Mouse (Mus musculus): Measurements from ENCODE around the gene Apbb2. TPM values are rescaled to one million over a fixed set of nuclear protein-coding genes. Genes with fewer than 3 reads are reported as not detected.

Gene Apbb2
- polyA plus RNA-seq, 1 experiment, result 47.9 TPM

DNA sequence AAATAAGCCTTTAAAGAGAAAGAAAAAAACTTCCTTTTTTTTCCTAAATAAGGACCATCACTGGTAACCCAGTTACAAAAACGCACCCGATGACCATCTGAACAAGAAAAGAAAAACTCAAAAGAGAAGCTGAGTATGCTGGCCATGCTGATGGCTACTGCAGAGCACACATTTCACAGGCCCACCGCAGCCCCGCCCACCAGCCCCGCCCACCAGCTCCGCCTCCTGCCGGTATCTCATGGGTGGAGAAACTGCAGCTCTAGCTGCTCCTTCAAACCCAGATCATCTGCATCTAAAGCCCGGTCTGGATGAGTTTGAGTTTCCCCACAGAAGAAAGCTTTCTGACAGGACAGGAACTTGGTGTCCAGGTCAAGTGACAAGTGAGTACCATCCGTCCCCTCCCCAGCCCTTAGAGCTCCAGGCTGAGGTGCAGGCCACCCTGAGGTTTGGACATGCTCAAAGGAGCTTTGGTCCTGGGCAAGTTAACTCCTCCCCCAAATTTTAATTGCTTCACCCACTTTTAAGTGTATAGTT, 16.2 kb downstream of the Apbb2 start:
- TF ChIP-seq CTCF (IDR thresholded peaks at IDR 0.05; ENCODE audit: borderline replicate concordance, extremely low read depth, insufficient read depth, insufficient read length) (no peak), POLR2A (IDR thresholded peaks at IDR 0.05; ENCODE audit: borderline replicate concordance, extremely low read depth, insufficient read depth, insufficient read length, poor library complexity, severe bottlenecking) (no peak)
- DNase-seq (ENCODE audit: low read depth), result no peak

DNA sequence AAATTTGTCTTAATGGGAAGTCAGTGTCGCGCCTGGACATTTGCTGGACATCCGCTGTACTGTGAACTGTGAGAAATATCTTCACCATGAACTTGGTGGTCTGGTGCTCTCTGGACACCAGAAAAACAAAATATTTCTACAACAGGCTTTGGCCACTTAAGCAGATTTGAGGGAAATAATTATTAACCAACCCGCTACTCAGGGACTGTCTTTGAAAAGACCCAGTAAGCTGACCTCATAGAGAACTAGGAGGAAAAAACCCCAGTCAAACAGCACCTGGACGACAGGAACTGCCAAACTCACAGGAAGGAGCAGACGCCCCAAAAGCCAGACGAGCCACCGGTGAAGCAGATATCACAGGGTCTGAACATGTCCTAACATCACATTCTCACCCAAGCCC, 18.2 kb downstream of the Apbb2 start:
- DNase-seq (ENCODE audit: low read depth), result no peak

DNA sequence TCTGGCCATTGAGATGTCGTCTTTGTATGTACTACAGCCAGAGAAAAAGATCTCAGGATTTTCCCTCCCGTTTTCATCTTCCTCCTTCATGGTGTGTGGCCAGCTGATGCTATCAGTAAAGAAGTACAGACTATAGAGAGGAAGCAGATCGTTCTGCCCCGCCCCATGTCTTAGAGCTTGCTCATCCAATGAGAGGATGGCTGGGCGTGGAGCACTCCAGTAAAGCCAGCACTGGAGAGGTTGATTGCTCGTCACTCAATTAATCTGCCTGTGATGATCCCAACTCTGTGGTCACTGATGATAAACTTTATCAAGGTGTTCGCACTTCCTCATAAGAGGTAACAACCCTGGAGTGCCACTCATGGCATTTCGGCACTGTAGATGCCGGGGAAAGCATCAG, 18.7 kb downstream of the Apbb2 start:
- TF ChIP-seq POLR2A (IDR thresholded peaks at IDR 0.05; ENCODE audit: borderline replicate concordance, extremely low read depth, insufficient read depth, insufficient read length, poor library complexity, severe bottlenecking) (no peak), CTCF (IDR thresholded peaks at IDR 0.05; ENCODE audit: borderline replicate concordance, extremely low read depth, insufficient read depth, insufficient read length) (no peak)
- no peak for DNase-seq (ENCODE audit: low read depth)

More for the DNA sequence above, 18.2 kb downstream of the Apbb2 start:
- TF ChIP-seq CTCF (IDR thresholded peaks at IDR 0.05; ENCODE audit: borderline replicate concordance, extremely low read depth, insufficient read depth, insufficient read length) (no peak), POLR2A (IDR thresholded peaks at IDR 0.05; ENCODE audit: borderline replicate concordance, extremely low read depth, insufficient read depth, insufficient read length, poor library complexity, severe bottlenecking) (no peak)

DNA sequence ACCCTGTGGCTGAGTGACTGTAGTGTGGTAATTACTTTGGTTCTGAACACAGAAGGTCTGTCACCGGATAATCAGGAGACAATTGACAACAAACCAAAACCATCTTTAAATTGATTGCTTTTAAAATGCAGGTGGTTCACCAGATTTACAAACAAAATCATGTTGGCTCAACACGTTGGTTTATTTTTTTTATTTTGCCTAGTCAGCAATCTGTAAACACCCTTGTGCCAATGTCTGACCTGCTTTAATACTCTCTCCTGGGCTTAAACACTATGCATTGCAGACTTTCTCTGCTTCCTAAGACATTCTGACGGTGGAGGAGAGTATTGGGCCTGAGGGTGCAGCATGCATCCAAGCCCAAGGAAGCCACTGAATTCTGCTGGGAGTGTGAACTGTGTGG, 22.3 kb downstream of the Apbb2 start:
- TF ChIP-seq POLR2A (IDR thresholded peaks at IDR 0.05; ENCODE audit: borderline replicate concordance, extremely low read depth, insufficient read depth, insufficient read length, poor library complexity, severe bottlenecking) (no peak), CTCF (IDR thresholded peaks at IDR 0.05; ENCODE audit: borderline replicate concordance, extremely low read depth, insufficient read depth, insufficient read length) (no peak)
- DNase-seq (ENCODE audit: low read depth), result no peak

DNA sequence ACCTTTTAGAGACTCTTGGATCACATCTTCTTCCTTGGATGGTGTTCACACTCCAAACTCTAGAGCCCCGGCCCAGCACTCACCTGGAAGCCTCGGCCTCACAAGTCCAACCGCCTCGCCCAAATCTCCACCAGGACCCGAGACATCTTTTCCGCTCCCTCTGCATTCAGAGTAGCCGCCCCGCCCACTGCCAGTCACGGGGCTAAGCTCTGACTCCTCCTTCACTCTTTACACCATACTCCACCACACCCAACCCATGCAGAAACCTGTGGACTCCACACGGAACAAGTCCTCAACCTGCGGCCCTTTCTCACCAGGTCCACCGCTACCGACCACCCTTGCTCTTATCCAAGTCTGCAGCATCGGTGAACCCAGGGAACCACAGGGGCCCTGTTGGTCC, 23.7 kb downstream of the Apbb2 start:
- DNase-seq (ENCODE audit: low read depth), result no peak
- TF ChIP-seq POLR2A (IDR thresholded peaks at IDR 0.05; ENCODE audit: borderline replicate concordance, extremely low read depth, insufficient read depth, insufficient read length, poor library complexity, severe bottlenecking) (no peak), CTCF (IDR thresholded peaks at IDR 0.05; ENCODE audit: borderline replicate concordance, extremely low read depth, insufficient read depth, insufficient read length) (no peak)

DNA sequence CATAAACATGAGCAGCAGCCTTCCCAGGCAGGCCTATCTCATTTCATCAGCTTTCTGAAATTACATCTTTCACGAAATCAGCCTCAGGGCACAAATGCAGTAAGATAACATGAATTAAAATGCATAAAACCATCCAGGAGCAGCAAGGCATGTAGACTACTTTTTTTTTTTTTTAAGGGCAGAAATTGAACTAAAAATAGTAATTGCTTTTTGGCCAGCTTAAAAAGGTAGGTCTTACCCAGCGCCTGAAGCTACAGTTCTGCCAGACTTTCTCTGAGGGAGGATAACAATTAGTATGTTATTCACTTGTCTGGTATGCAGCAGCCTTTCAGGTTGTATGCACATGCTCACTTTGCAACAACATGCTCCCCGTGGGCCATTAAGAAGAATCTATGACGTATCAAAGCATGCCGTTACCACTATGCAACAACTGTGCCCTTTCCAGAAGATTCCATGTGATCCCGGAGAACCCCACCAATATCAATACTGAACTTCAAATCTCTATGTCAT, 32.3 kb downstream of the Apbb2 start:
- no peak for TF ChIP-seq CTCF (IDR thresholded peaks at IDR 0.05; ENCODE audit: borderline replicate concordance, extremely low read depth, insufficient read depth, insufficient read length)
- DNase-seq (ENCODE audit: low read depth), result no peak

DNA sequence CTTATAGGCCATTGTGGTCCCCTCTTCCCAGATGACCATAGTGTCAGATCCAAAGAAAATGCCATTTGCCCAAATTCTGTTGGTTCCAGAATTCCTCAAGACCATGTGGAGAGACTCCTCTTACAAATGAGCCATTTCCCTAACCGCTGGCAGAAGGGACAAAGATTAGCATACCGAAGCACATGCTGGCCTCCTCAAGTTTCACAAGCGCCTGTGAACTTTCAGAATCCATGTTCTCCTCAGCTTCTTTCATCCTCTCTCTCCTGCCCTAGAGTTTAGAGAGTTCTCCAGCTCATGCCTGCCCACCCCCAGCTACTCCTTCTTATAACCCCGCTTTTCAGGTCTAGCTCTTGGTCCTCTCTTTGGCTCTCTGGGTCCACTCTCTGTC, 35.6 kb downstream of the Apbb2 start:
- no peak for DNase-seq (ENCODE audit: low read depth)
- TF ChIP-seq CTCF (IDR thresholded peaks at IDR 0.05; ENCODE audit: borderline replicate concordance, extremely low read depth, insufficient read depth, insufficient read length) (no peak), POLR2A (IDR thresholded peaks at IDR 0.05; ENCODE audit: borderline replicate concordance, extremely low read depth, insufficient read depth, insufficient read length, poor library complexity, severe bottlenecking) (no peak)

DNA sequence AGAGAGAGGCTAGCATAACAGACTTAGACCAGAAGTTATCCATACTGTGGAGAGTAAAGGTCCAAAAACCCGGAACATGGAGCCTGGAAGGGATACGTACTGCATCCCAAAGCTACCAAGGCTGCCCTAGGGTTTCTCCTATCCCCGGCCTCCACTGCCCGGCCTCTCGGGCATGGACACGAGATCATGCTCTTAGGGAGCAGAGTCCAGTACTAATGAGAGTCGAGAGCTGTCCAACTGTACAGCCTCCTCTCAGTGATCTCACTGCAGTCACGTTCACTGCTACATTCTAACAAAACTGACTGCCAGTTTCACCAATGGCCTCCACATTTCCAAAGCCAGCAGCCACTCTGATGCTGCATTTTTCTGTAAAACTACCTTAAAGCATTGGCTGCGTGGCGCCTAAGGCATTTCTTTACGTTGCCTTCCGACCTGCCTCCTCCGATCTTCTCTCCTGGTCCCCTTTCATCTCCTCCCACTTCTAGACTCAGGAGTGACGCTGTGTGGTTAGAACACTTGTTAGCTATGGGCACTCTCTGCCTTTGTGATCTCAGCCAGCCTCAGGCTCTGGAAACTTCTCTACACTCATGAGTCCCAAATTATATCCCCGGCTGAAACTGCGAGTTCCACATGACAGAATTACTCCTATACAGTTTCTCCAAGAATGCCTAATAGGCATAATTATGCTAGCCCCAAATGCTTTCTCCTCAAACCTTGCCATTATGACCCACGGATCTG, 36.1 kb downstream of the Apbb2 start:
- TF ChIP-seq POLR2A (IDR thresholded peaks at IDR 0.05; ENCODE audit: borderline replicate concordance, extremely low read depth, insufficient read depth, insufficient read length, poor library complexity, severe bottlenecking), result no peak
- no peak for TF ChIP-seq CTCF (IDR thresholded peaks at IDR 0.05; ENCODE audit: borderline replicate concordance, extremely low read depth, insufficient read depth, insufficient read length)
- no peak for DNase-seq (ENCODE audit: low read depth)

DNA sequence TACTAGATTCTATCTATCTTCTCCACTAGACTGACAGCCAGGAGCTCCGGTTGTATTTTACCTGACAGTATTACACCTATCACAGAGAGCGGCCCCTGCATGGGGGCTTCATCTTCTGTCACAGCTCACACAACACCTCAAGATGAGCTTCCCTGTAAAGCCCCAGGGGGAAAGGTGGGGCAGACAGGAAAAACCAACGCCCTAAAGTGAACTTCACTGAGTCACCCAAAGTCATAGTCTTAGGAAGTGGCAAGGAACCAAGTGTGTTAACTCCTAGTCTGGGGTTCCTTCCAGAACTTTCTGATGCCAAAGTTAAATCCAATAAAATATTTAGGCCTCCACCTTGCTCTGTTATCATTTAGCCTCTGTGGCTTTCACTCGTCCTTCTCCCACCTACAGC, 39.5 kb downstream of the Apbb2 start:
- TF ChIP-seq CTCF (IDR thresholded peaks at IDR 0.05; ENCODE audit: borderline replicate concordance, extremely low read depth, insufficient read depth, insufficient read length) (no peak), POLR2A (IDR thresholded peaks at IDR 0.05; ENCODE audit: borderline replicate concordance, extremely low read depth, insufficient read depth, insufficient read length, poor library complexity, severe bottlenecking) (no peak)
- no peak for DNase-seq (ENCODE audit: low read depth)

DNA sequence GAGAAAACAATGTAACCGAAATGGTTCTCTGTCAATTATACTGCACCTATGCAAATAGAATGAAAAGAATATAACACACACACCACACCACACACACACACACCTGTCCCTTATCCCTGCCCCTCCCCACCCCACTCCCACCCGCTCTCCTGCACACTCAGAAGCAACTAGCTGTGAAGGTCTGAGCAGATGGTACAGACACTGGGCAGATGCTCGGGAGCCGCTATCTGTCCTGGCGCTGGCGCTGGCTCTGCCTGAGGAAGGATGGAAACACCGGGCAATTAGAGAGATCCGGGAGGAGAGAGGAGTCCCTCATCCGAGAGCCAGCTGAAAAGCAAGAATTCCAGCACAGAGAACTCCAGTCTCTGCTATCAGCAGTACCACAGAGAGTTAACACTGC, 42.3 kb downstream of the Apbb2 start:
- TF ChIP-seq CTCF (IDR thresholded peaks at IDR 0.05; ENCODE audit: borderline replicate concordance, extremely low read depth, insufficient read depth, insufficient read length) (no peak), POLR2A (IDR thresholded peaks at IDR 0.05; ENCODE audit: borderline replicate concordance, extremely low read depth, insufficient read depth, insufficient read length, poor library complexity, severe bottlenecking) (no peak)
- DNase-seq (ENCODE audit: low read depth), result peak; percentile 67

DNA sequence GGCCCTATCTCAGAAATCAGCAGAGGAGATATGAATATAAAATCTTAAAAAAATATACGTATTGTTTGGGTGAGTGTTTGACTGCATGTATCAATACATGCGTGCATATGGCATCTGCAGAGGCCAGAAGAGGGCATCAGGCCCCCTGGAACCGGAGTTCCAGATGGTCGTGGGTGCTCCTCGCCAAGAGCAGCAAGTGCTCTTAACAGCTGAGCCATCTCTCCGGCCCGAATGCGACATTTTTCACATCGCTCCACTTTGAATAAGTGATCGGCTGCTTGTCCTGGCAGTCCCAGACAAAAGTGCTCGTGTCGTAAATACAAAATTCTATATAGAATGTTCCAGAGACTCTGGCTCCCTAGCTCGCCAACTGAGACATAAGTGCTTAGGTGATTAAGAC, 43.4 kb downstream of the Apbb2 start:
- DNase-seq (ENCODE audit: low read depth), result peak; percentile 33
- TF ChIP-seq POLR2A (IDR thresholded peaks at IDR 0.05; ENCODE audit: borderline replicate concordance, extremely low read depth, insufficient read depth, insufficient read length, poor library complexity, severe bottlenecking), result no peak

DNA sequence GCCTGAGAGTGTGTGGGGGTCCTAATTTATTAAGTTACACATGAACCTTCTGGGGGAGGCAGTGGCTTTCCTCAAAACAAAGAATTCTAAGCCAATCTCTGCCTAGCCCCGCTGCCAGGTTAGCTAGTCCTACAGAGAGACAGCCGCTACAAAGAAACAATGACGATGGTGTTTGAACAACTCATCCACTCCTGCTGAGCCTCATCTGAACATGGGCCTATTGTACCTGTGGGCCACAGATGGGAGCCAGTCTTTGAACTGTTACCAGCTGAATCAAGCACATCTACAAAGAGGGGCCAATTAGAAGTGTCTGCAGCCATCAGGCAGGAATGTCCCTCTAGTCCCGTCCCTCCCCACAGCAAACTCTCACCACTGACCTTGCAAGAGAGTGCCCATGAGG, 45.3 kb downstream of the Apbb2 start:
- peak; percentile 77 for DNase-seq (ENCODE audit: low read depth)
- TF ChIP-seq POLR2A (IDR thresholded peaks at IDR 0.05; ENCODE audit: borderline replicate concordance, extremely low read depth, insufficient read depth, insufficient read length, poor library complexity, severe bottlenecking) (no peak), CTCF (IDR thresholded peaks at IDR 0.05; ENCODE audit: borderline replicate concordance, extremely low read depth, insufficient read depth, insufficient read length) (no peak)
